Mouse (Mus musculus) forebrain, embryonic 12.5 days (tissue): ENCODE results near the gene Nradd. TPM values are rescaled to one million over a fixed set of nuclear protein-coding genes. Genes with fewer than 3 reads are reported as not detected.

Source experiments
- ATAC-seq: fragments of 200-750 bp; cut with Nextera tagmentation; 2 replicates; pipeline ENCODE4 v1.8.0; 2017; ENCODE audit warnings: moderate TSS enrichment; ENCODE audit not compliant: low FRiP score
- H3K27ac ChIP-seq: fragments of 300-500 bp; sonication (generic); 2 replicates; pipeline ENCODE4 v1.5.1; 2016; ENCODE audit warnings: mild to moderate bottlenecking
- H3K27me3 ChIP-seq: fragments of 300-500 bp; sonication (generic); 2 replicates; pipeline ENCODE4 v1.6.1; 2016; ENCODE audit warnings: mild to moderate bottlenecking
- H3K36me3 ChIP-seq: fragments of 300-500 bp; sonication (generic); replicated peaks from 2 replicates; pipeline ENCODE4 v1.6.1; 2016; ENCODE audit warnings: mild to moderate bottlenecking
- H3K4me1 ChIP-seq: fragments of 300-500 bp; sonication (generic); 2 replicates; pipeline ENCODE4 v1.6.1; 2016
- H3K4me2 ChIP-seq: fragments of 300-500 bp; sonication (generic); 2 replicates; pipeline ENCODE4 v1.6.1; 2016; ENCODE audit warnings: mild to moderate bottlenecking, moderate library complexity
- H3K4me3 ChIP-seq: fragments of 300-500 bp; sonication (generic); replicated peaks from 2 replicates; pipeline ENCODE4 v1.5.1; 2016; ENCODE audit warnings: mild to moderate bottlenecking
- H3K9ac ChIP-seq: fragments of 300-500 bp; sonication (generic); 2 replicates; pipeline ENCODE4 v1.6.1; 2016; ENCODE audit warnings: mild to moderate bottlenecking
- H3K9me3 ChIP-seq: fragments of 300-500 bp; sonication (generic); 2 replicates; pipeline ENCODE4 v1.6.1; 2016
- WGBS: fragments of 180-500 bp; shearing (Covaris S2); methylation state at CpG from one replicate; pipeline ENCODE4 v1.1.7; 2016; 5-methylcytosine and 5-hydroxymethylcytosine counted together
- polyA plus RNA-seq: library from polyadenylated mRNA; unstranded; fragments of >200 nt; fragmentation: Nextera tagmentation; extraction: Ambion mirVana; gene quantifications from 2 replicates; pipeline ENCODE4 v1.2.1, GENCODE M21; 2016

Gene Nradd
- polyA plus RNA-seq, 1 experiment from 2014 or later, result 32.0 TPM

DNA sequence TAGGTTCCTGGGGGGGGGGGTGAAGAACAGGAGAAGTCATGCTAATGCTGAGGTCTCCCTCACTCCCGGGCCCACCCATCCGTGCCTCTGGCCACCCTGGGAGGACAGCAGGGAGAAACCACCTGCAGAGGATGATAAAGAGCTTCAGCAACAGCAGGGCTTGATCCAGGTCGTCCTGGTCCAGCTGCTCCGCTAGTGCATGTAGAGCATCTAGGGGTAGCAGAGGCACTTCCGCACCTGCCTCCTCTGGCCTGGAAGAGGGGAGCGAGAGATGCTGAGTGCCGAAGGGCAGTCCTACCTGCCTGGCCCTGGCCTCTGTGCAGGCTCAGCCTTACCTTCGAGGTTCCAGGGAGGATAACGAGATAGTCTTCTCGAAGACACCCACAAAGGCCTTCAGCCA, 20.0 kb upstream of the Nradd start:
- no peak overlapping the region for H3K27ac ChIP-seq
- H3K4me1 ChIP-seq, result peaks cover 2% of the 10 kb centered on the region
- no peak overlapping the region for H3K4me2 ChIP-seq
- no peaks in the 10 kb centered on the region for H3K36me3 ChIP-seq
- no peaks in the 10 kb centered on the region for H3K9me3 ChIP-seq
- H3K27me3 ChIP-seq, result no peaks in the 10 kb centered on the region
- no peak overlapping the region for H3K4me3 ChIP-seq
- no peak for ATAC-seq
- 88% methylated on average over 10 of the region's 10 CpGs for WGBS
- no peak overlapping the region for H3K9ac ChIP-seq

DNA sequence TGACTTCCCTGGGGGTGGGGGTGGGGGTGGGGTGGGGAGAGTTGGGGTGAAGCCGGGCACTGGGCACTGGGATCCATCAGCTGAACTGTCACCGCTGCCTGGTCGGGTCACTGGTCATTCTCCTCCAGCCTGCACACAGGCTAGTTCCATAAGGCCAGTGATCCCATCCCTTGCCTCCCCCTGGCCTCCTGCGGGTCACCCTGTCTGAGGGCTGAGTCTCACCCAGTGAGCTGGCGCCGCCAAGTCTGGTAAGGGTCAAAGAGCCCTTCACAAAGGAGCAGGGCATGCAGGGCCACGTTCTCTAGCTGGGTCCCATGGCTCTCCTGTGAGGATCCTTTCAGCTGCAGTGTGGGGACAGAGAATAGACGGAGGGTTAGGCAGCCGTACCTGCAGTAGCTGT, 19.5 kb upstream of the Nradd start:
- Histone ChIP-seq H3K4me2 (no peak overlapping the region), H3K9ac (no peak overlapping the region), H3K4me1 (no peaks in the 10 kb centered on the region), H3K27ac (no peak overlapping the region), H3K4me3 (no peak overlapping the region), H3K9me3 (no peaks in the 10 kb centered on the region), H3K36me3 (no peaks in the 10 kb centered on the region), H3K27me3 (no peaks in the 10 kb centered on the region)
- WGBS, result 64% methylated on average over 9 of the region's 9 CpGs
- ATAC-seq, result no peak

DNA sequence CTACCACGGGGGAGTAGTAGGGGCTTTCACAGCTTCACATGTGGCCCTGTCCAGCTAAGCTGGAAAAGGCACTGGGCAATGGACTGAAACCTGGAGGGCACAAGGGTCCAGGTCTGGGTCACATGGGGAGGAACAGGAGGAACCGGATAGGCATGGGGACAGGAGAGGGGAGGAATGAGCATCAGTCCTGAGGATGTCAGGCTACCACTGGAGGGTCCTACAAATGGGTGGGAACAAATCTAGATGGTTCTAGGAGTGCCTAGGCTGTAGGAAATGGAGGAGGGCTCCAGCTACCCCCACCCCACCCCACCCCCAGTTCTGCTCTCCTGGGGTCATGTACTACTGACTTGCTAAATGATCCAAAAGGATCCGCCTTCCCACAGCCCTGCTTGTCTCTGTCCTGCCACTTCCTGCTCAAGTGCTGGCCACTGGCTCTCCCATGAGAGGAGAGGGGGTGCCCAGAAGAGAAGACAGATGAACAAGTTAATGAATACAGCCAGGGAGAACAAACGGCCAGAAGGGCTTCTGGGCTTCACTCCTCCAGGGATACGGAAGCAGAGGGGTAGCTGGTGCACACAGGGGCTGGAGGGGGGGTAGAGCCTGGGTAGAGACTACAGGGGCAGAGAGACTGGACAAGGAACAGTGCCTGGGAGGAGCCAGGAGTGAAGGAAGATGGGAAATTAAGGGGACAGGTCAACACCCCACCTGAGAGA, 18.7 kb upstream of the Nradd start:
- 0 out of 2 replicates have a peak, but pooled peaks cover 2% of the 10 kb centered on the region for H3K36me3 ChIP-seq
- WGBS, result 62% methylated on average over 5 of the region's 5 CpGs
- no peak overlapping the region for H3K4me2 ChIP-seq
- H3K9ac ChIP-seq, result no peak overlapping the region
- H3K4me3 ChIP-seq, result no peak overlapping the region
- H3K27me3 ChIP-seq, result no peaks in the 10 kb centered on the region
- H3K27ac ChIP-seq, result no peak overlapping the region
- H3K4me1 ChIP-seq, result no peaks in the 10 kb centered on the region
- no peaks in the 10 kb centered on the region for H3K9me3 ChIP-seq
- no peak for ATAC-seq

DNA sequence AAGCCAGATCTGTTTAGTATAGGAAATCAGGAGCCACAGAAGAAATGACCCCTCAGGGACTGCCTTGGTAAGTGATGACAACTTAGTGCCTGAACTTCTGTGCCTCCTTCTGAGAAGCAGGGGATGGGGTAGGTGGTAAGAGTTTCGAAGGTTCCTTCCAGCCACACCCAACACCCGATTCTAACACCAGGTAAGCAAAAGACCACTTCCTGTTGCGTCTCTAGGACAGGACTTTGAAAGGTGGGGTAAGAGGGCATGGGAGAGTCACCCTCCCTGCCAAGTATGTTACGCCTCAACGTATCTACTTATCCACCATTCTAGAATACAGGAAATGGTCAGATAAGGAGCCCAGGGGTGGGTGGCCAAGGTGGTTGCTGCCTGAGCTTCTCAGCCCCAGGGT, 16.8 kb upstream of the Nradd start:
- Histone ChIP-seq H3K4me2 (no peak overlapping the region), H3K9ac (no peak overlapping the region), H3K36me3 (0 out of 2 replicates have a peak, but pooled peaks cover 3% of the 10 kb centered on the region), H3K9me3 (no peaks in the 10 kb centered on the region), H3K4me3 (no peak overlapping the region), H3K4me1 (no peaks in the 10 kb centered on the region), H3K27ac (no peak overlapping the region), H3K27me3 (peaks cover 5% of the 10 kb centered on the region; the same call in 1 of the 2 replicates)
- no peak for ATAC-seq
- WGBS, result 90% methylated on average over 5 of the region's 5 CpGs

DNA sequence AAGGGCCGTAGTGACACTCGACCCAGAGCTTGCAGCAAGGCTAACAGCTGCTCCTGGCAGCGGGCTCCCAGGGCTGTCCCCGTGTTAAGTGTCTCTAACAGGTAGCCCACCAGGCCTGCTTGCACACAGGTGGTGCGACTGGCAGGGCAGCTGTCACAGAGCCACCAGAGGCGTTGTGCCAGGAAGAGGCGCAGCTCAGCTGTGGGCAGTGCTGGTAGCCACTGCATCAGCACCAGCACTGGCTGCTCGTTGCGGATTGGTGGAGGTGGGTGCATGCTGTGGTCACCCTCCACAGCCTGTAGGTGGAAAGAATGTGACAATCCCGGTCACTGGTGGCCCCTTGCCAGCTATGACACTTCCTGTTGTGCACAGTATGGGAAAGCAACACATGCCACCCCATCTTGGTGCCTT, 14.4 kb upstream of the Nradd start:
- Histone ChIP-seq H3K27ac (no peak overlapping the region), H3K9me3 (no peaks in the 10 kb centered on the region), H3K27me3 (peaks cover 24% of the 10 kb centered on the region), H3K4me1 (peaks cover 9% of the 10 kb centered on the region; the same call in 1 of the 2 replicates), H3K9ac (no peak overlapping the region), H3K4me2 (no peak overlapping the region), H3K36me3 (0 out of 2 replicates have a peak, but pooled peaks cover 3% of the 10 kb centered on the region), H3K4me3 (no peak overlapping the region)
- ATAC-seq, result no peak
- 88% methylated on average over 10 of the region's 10 CpGs for WGBS

DNA sequence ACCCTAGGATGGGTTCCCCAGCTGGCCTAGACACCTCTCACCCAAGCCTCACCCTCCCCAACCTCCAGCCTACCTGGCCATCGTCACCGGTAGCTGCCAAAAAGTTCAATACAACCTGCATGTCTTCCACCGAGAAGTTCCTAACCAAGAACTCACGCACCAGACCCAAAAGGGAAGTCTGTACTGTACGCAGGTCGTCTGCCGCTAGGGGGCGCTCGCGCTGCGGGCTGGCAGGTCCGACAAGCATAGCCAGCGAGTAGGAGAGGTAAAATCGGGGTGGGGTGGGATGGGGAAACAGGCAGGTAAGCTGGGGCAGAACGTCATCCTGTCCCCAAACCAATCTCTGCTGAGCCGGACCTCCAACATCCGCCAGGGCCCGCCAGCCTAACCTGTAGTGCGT, 11.0 kb upstream of the Nradd start:
- Histone ChIP-seq H3K4me3 (no peak overlapping the region), H3K4me2 (no peak overlapping the region), H3K4me1 (peaks cover 19% of the 10 kb centered on the region), H3K36me3 (0 out of 2 replicates have a peak, but pooled peaks cover 3% of the 10 kb centered on the region), H3K27me3 (peaks cover 55% of the 10 kb centered on the region), H3K27ac (no peak overlapping the region), H3K9ac (no peak overlapping the region), H3K9me3 (no peaks in the 10 kb centered on the region)
- WGBS, result 6% methylated on average over 19 of the region's 19 CpGs
- peak; percentile 59; the same call in 1 of the 2 replicates for ATAC-seq

DNA sequence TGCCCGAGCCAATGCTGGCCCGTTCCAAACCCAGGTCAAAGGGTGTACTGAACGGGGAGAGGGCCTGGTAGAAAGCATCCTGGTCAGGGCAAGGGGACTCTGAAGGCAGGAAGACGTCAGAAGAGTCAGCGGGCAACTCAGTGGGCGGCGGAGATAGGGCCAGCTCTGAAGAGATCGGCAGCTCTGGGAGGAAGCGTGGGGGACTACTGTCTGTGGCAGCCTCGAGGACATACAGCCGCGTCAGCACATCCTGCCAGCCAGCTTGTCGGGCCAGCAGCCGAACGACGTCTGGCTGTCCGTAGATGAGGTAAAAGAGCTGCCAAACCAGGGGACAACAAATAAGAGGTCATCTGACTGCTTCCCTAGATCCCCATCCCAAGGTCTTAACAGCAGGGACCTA, 9.6 kb upstream of the Nradd start:
- peaks cover 55% of the 10 kb centered on the region for H3K27me3 ChIP-seq
- H3K4me1 ChIP-seq, result peaks cover 19% of the 10 kb centered on the region
- H3K27ac ChIP-seq, result no peak overlapping the region
- 0 out of 2 replicates have a peak, but pooled peaks cover 3% of the 10 kb centered on the region for H3K36me3 ChIP-seq
- no peak for ATAC-seq
- no peak overlapping the region for H3K4me2 ChIP-seq
- no peaks in the 10 kb centered on the region for H3K9me3 ChIP-seq
- 83% methylated on average over 17 of the region's 17 CpGs for WGBS
- H3K4me3 ChIP-seq, result no peak overlapping the region
- no peak overlapping the region for H3K9ac ChIP-seq

DNA sequence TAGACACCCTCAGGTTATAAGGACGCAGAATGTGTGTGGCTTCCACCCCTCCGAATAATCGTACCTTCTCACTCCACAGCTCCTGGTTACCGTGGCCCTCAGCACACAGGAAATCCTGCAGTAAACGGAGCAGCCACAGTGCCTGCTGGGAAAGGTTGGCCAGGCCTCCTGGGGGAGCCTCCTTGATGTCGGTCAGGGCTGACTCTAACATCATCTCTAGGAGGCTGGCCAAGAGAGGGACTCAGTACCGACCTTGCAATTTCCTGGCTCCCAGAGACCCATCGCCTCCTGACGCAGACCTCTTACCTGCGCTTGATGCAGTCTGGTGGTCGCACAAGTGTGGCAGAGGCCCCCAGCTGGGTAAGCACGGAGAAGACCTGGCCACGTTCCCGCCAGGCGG, 8.4 kb upstream of the Nradd start:
- no peaks in the 10 kb centered on the region for H3K36me3 ChIP-seq
- 87% methylated on average over 15 of the region's 15 CpGs for WGBS
- H3K9ac ChIP-seq, result no peak overlapping the region
- no peak overlapping the region for H3K27ac ChIP-seq
- no peak for ATAC-seq
- peaks cover 55% of the 10 kb centered on the region for H3K27me3 ChIP-seq
- H3K4me3 ChIP-seq, result no peak overlapping the region
- H3K9me3 ChIP-seq, result no peaks in the 10 kb centered on the region
- peaks cover 19% of the 10 kb centered on the region for H3K4me1 ChIP-seq
- H3K4me2 ChIP-seq, result no peak overlapping the region

DNA sequence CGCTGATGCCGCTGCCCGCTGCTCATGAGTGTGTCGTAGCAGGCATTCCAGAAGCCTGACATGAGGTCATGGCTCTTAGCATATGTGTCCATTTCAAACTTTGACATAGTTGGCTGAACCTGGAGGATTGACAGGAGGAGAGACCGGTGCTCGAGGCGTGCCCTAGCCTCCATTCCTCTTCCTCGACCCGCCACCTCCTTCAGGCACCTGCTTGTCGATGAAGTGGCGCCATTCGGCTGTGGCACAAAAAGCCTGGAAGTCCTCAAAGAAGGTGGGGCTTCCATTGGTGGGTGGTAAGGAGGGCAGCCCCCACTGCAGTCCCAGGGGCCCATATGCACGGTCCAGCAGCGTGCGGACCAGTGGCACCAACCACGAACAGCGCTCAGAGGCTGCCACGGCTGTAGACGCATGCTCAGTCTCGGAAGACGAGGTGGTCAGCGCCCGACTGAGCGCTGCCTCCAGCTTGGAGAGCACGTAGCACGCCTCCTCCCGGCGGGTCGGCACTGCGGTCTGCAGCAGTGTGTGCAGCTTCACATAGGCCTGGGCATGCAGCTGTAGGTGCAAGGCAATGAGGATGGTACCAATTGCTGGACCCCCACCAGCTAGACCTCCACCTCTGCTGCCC, 7.5 kb upstream of the Nradd start:
- peak overlapping the region; percentile 33 for H3K4me3 ChIP-seq
- peaks cover 55% of the 10 kb centered on the region for H3K27me3 ChIP-seq
- peak overlapping the region; percentile 44; the same call in 1 of the 2 replicates for H3K9ac ChIP-seq
- H3K9me3 ChIP-seq, result no peaks in the 10 kb centered on the region
- H3K4me2 ChIP-seq, result peak overlapping the region; percentile 60
- H3K36me3 ChIP-seq, result no peaks in the 10 kb centered on the region
- no peak overlapping the region for H3K27ac ChIP-seq
- peak; percentile 63; the same call in 1 of the 2 replicates for ATAC-seq
- 20% methylated on average over 30 of the region's 30 CpGs for WGBS
- peaks cover 19% of the 10 kb centered on the region for H3K4me1 ChIP-seq

DNA sequence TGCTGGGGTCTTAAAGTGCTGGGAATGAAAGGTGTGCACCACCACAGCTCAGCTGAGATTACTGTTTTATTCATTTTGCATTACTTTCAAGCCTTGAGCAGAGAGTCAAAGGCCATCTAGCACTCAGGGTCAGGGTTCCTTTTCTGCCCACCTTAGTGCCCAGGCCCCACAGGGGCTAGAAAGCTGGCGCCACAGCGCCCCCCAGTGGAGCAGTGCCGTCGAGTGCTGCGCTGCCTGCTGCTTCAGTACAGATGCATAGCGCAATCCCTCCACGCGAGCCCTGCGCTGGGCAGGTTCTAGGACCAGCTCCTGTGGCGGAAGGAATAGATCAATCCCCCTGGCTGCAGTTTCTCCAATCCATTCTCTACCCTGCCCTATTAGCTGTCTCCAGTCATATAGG, 6.9 kb upstream of the Nradd start:
- Histone ChIP-seq H3K27ac (no peak overlapping the region), H3K9ac (0 out of 2 replicates have a peak overlapping the region, but pooled peaks have one; percentile 44), H3K27me3 (peaks cover 51% of the 10 kb centered on the region), H3K4me1 (peaks cover 19% of the 10 kb centered on the region), H3K4me3 (peak overlapping the region; percentile 33), H3K9me3 (no peaks in the 10 kb centered on the region), H3K4me2 (peak overlapping the region; percentile 60), H3K36me3 (no peaks in the 10 kb centered on the region)
- peak; percentile 63 for ATAC-seq
- 9% methylated on average over 10 of the region's 10 CpGs for WGBS

DNA sequence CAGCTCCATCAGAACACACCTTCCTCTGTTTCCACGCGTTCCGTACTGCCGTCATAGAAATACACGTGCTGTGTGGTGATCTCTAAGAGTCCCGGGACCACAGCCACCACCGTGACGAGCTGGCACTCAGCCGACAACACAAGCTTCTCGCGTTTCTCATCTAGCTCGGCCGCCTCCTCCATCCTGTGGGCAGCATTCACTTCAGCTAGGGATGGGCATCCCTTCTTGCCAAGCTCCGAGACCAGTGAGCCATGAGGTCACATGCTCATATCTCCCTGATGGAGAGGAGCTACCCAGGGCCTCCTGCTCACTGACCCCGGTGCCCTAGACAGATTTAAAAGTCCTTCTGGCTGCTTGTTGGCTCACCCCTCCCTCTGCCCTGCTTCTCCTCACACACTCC, 5.9 kb upstream of the Nradd start:
- Histone ChIP-seq H3K27ac (no peak overlapping the region), H3K4me3 (no peak overlapping the region), H3K4me2 (no peak overlapping the region), H3K9ac (no peak overlapping the region), H3K36me3 (no peaks in the 10 kb centered on the region), H3K27me3 (peaks cover 42% of the 10 kb centered on the region), H3K9me3 (no peaks in the 10 kb centered on the region), H3K4me1 (peaks cover 22% of the 10 kb centered on the region)
- WGBS, result 92% methylated on average over 15 of the region's 15 CpGs
- no peak for ATAC-seq

DNA sequence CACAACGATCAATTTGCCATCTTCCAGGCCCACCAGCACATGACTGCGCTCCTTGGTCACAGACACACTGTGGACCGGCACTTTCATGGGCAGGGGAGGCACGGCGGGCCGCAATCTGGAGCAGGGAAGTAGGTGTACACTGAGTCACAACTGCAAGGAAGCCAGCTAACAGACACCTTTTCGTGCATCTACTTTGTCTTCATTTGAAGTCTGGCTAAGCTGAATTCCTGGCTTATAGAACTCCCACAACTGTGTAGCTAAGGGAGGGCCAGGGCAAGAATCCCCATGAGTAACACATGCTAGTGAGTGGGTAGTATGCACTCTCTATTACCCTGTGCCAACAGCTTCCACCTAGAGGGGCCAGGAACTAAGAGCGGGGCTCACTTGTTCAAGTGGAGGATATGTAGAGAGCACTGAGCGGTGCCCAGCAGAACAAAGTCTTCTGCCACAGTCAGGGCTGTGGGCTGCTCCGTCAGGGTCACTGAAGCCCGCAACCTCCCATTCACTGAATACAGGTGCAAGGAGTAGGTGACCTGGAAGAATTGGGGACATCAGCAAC, 1.2 kb upstream of the Nradd start:
- Histone ChIP-seq H3K4me3 (peak overlapping the region; percentile 54), H3K9me3 (no peaks in the 10 kb centered on the region), H3K9ac (peak overlapping the region; percentile 69), H3K4me1 (peaks cover 22% of the 10 kb centered on the region), H3K36me3 (peaks cover 16% of the 10 kb centered on the region; the same call in 1 of the 2 replicates), H3K4me2 (peak overlapping the region; percentile 75), H3K27me3 (no peaks in the 10 kb centered on the region), H3K27ac (peak overlapping the region; percentile 83)
- ATAC-seq, result no peak
- 70% methylated on average over 11 of the region's 11 CpGs for WGBS
